Mouse (Mus musculus) hindbrain, postnatal 0 days (tissue): ENCODE data around the gene Tspan31. TPM values are rescaled to one million over a fixed set of nuclear protein-coding genes. Genes with fewer than 3 reads are reported as not detected.
"Not testable (repeated sequence)": the region's sequence is repeated elsewhere in the genome, so short reads cannot be mapped to it uniquely, and the experiment has no call there.

Experiments
- ATAC-seq: fragments of 200-750 bp; cut with Nextera tagmentation; 2 replicates; pipeline ENCODE4 v1.8.0; 2017; ENCODE audit warnings: mild to moderate bottlenecking, moderate TSS enrichment, moderate library complexity
- DNase-seq: peaks from one replicate; pipeline ENCODE4 v3.0.0-alpha.2; 2015; ENCODE audit warnings: low spot score
- H3K27ac ChIP-seq: fragments of 300-500 bp; sonication (generic); 2 replicates; pipeline ENCODE4 v1.5.1; 2014; ENCODE audit warnings: mild to moderate bottlenecking
- H3K27me3 ChIP-seq: fragments of 300-500 bp; sonication (generic); 2 replicates; pipeline ENCODE4 v1.6.1; 2014; ENCODE audit warnings: low read length, mixed read lengths; ENCODE audit not compliant: insufficient read depth
- H3K36me3 ChIP-seq: fragments of 300-500 bp; sonication (generic); 2 replicates; pipeline ENCODE4 v1.6.1; 2014; ENCODE audit warnings: low read length, mixed read lengths; ENCODE audit not compliant: insufficient read depth
- H3K4me1 ChIP-seq: fragments of 300-500 bp; sonication (generic); 2 replicates; pipeline ENCODE4 v1.6.1; 2014; ENCODE audit warnings: antibody characterized with exemption, low read length, mixed read lengths; ENCODE audit not compliant: insufficient read depth
- H3K4me2 ChIP-seq: fragments of 300-500 bp; sonication (generic); 2 replicates; pipeline ENCODE4 v1.6.1; 2014; ENCODE audit warnings: low read depth, mild to moderate bottlenecking, low read length, moderate library complexity, mixed read lengths
- H3K4me3 ChIP-seq: fragments of 300-500 bp; sonication (generic); 2 replicates; pipeline ENCODE4 v1.5.1; 2014; ENCODE audit warnings: low read length
- H3K9ac ChIP-seq: fragments of 300-500 bp; sonication (generic); replicated peaks from 2 replicates; pipeline ENCODE4 v1.6.1; 2014; ENCODE audit warnings: mild to moderate bottlenecking, low read length, moderate library complexity, mixed read lengths
- H3K9me3 ChIP-seq: fragments of 300-500 bp; sonication (generic); 2 replicates; pipeline ENCODE4 v1.6.1; 2016; ENCODE audit warnings: low read length, mixed read lengths
- CTCF ChIP-seq: IDR thresholded peaks from 2 replicates; pipeline ENCODE4 v1.5.1; 2016; ENCODE audit warnings: antibody characterized with exemption, control low read depth, low read depth
- WGBS: fragments of 180-500 bp; shearing (Covaris S2); extraction: QIAGEN DNeasy Blood & Tissue Kit; methylation state at CpG from one replicate; pipeline ENCODE4 v1.1.7; 2014; 5-methylcytosine and 5-hydroxymethylcytosine counted together
- polyA plus RNA-seq: library from polyadenylated mRNA; unstranded; fragments of >200 nt; fragmentation: Nextera tagmentation; extraction: Ambion mirVana; gene quantifications from 2 replicates; pipeline ENCODE4 v1.2.1, GENCODE M21; 2015
- total RNA-seq: library from RNA; depleted of rRNA; stranded (reverse); fragments of >200 nt; gene quantifications from 2 replicates; pipeline ENCODE4 v1.2.3, GENCODE M21; 2014

Gene Tspan31
- total and polyA plus RNA-seq, 2 experiments from 2014 or later: 105 to 129 TPM

DNA sequence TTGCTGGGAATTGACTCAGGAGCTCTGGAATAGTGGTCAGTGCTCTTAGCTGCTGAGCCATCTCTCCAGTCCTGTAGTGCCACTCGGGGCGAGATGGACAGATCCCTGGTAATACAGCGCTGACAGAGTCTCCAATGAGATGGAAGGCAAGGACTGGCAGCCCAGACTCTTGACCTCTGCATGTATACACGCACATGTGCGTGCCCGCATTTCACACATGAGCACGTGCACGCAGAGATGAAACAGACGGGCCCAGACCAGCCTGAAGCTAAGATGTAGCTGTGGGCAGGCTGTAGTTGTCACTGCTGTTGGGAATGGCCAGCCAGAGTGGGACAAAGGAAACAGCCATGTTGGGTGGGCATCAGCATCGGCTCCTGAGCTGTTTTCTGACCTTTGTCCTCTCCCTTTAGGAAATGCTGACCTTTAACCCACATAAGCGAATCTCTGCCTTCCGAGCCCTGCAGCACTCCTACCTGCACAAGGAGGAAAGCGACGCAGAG is 3.5 kb downstream of the Tspan31 start:
- Histone ChIP-seq H3K4me3 (no peak overlapping the region), H3K9me3 (no peaks in the 10 kb centered on the region), H3K27ac (no peak overlapping the region), H3K4me2 (no peak overlapping the region), H3K9ac (no peak overlapping the region), H3K4me1 (peaks cover 18% of the 10 kb centered on the region; the same call in 1 of the 2 replicates), H3K27me3 (no peaks in the 10 kb centered on the region), H3K36me3 (peaks cover 36% of the 10 kb centered on the region)
- TF ChIP-seq CTCF: no peak
- ATAC-seq (no peak), DNase-seq (no peak)
- 85% methylated on average over 14 of the region's 14 CpGs for WGBS

DNA sequence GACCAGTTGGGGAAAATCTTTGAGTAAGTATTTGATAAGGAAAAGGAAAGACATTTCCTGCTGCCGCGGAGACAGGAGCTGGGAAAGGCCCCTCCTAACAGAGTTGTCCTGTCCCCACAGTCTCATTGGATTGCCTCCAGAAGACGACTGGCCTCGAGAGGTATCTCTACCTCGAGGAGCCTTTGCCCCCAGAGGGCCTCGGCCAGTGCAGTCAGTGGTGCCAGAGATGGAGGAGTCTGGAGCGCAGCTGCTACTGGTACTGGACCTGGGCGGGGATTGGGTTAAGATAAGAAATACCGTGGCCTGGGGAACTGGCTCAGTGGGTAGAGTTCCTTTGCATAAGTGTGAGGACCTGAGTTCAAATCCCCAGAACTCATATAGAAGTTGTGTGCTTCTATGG is 4.1 kb downstream of the Tspan31 start:
- Histone ChIP-seq H3K9ac (no peak overlapping the region), H3K9me3 (no peaks in the 10 kb centered on the region), H3K27ac (no peak overlapping the region), H3K4me1 (peaks cover 21% of the 10 kb centered on the region; the same call in 1 of the 2 replicates), H3K4me3 (no peak overlapping the region), H3K4me2 (no peak overlapping the region), H3K27me3 (no peaks in the 10 kb centered on the region), H3K36me3 (peaks cover 36% of the 10 kb centered on the region)
- DNase-seq (no peak), ATAC-seq (no peak)
- 85% methylated on average over 9 of the region's 9 CpGs for WGBS
- no peak for TF ChIP-seq CTCF

DNA sequence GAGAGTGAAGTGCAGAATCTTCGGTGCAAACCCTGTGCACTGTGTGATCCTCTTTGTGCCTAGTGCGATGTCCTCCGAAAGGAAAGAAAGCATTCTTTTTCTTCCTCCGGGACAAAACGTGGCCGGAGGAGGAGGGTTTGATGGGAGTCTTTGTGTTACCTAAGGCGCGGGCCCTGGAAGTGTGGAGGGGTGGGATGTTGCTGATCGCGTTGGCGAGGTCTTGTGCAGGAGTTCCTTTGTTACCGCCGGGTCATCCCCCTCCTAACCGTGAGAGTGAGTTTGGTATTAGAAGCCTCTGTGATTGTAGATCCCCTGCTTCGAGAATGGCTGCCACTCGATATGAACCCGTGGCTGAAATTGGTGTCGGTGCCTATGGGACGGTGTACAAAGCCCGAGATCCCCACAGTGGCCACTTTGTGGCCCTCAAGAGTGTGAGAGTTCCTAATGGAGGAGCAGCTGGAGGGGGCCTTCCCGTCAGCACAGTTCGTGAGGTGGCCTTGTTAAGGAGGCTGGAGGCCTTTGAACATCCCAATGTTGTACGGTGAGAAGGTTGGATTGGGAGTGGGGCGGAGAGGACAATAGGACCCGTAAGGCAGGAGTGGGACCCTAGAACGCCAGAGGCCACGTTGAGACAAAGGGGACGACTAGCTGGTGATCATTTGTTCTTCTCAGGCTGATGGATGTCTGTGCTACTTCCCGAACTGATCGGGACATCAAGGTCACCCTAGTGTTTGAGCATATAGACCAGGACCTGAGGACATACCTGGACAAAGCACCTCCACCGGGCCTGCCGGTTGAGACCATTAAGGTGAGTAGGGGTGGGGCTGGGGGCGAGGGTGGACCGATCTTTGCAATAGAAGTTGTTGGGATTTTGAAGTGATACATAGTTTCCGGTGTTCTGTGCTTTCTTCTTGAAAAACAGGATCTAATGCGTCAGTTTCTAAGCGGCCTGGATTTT is 5.9 kb downstream of the Tspan31 start:
- peaks cover 36% of the 10 kb centered on the region for H3K36me3 ChIP-seq
- 12% methylated on average over 37 of the region's 37 CpGs for WGBS
- no peaks in the 10 kb centered on the region for H3K9me3 ChIP-seq
- H3K4me2 ChIP-seq: peak overlapping the region; percentile 79
- H3K27ac ChIP-seq: peak overlapping the region; percentile 92
- no peak for TF ChIP-seq CTCF
- ATAC-seq (peak; percentile 0; the same call in 1 of the 2 replicates), DNase-seq (no peak)
- peaks cover 19% of the 10 kb centered on the region; the same call in 1 of the 2 replicates for H3K4me1 ChIP-seq
- H3K27me3 ChIP-seq: no peaks in the 10 kb centered on the region
- peak overlapping the region; percentile 97 for H3K9ac ChIP-seq
- peak overlapping the region; percentile 80 for H3K4me3 ChIP-seq

DNA sequence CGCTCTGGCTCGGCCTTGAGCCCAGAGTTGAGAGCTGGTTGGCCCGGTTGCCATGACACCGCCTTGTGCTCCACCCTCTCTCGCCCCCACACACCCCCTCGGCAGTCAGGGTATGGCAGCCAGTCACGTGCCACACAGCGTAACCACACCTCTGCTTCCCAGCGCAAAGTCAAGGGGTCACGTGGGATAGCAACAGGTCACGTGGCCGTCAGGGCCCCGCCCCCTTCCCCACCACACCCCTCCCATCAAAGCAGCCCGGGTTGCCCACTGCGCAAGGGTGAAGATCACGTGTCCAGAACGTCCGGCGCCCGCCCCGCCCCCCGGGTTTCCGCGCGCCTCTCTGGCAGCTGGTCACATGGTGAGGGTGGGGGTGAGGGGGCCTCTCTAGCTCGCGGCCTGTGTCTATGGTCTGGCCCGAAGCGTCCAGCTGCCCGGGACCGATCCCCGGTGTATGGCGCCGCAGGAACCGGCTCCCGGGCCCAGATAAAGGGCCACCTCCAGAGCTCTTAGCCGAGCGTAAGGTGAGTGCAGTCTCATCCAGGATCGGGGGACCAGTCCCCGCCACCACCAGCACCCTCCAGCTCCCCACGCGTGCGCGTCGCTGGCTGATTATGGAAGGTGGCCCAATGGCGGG is 6.7 kb downstream of the Tspan31 start, which contains the start of gene Cdk4:
TSS of gene Cdk4 (plus strand) at position 296 of the 634 bp plus-strand sequence.
- peak within 1 kb of the TSS; percentile 92 for H3K27ac ChIP-seq
- H3K27me3 ChIP-seq: no peaks in the 10 kb centered on the region
- peak within 1 kb of the TSS; percentile 80 for H3K4me3 ChIP-seq
- DNase-seq: peak; percentile 99
- ATAC-seq: peak; percentile 94
- H3K4me1 ChIP-seq: peaks cover 12% of the 10 kb centered on the region; the same call in 1 of the 2 replicates
- H3K9ac ChIP-seq: peak within 1 kb of the TSS; percentile 97
- peaks cover 36% of the 10 kb centered on the region for H3K36me3 ChIP-seq
- peak within 1 kb of the TSS; percentile 79 for H3K4me2 ChIP-seq
- TF ChIP-seq CTCF: peak; percentile 31; the same call in 1 of the 2 replicates
- H3K9me3 ChIP-seq: no peaks in the 10 kb centered on the region
- WGBS: under 1% methylated on average over 45 of the region's 46 CpGs

DNA sequence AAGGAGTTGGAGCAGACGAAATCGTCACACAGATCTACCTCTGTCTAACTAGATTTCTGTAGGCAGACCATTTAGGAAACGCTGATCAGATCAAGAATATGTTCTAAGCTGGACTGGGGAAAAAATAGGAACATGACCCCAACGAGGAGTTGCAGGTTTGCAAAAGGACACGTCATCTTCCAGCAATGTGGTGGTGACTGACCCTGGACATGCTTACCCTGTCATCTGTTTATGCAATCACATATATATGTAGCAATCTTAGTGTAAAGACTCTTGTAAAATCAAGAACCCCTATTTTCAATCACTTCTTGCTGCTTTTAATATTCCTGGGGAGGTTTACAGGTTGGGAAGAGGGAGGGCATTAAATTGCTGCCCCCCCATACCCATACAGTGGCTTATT is 7.6 kb downstream of the Tspan31 start:
- DNase-seq (no peak), ATAC-seq (no peak)
- Histone ChIP-seq H3K4me1 (peaks cover 12% of the 10 kb centered on the region; the same call in 1 of the 2 replicates), H3K36me3 (peaks cover 31% of the 10 kb centered on the region), H3K27ac (peak overlapping the region; percentile 68; the same call in 1 of the 2 replicates), H3K9me3 (no peaks in the 10 kb centered on the region), H3K4me3 (no peak overlapping the region), H3K27me3 (no peaks in the 10 kb centered on the region), H3K9ac (no peak overlapping the region), H3K4me2 (peak overlapping the region; percentile 53)
- 76% methylated on average over 5 of the region's 5 CpGs for WGBS
- TF ChIP-seq CTCF: no peak

DNA sequence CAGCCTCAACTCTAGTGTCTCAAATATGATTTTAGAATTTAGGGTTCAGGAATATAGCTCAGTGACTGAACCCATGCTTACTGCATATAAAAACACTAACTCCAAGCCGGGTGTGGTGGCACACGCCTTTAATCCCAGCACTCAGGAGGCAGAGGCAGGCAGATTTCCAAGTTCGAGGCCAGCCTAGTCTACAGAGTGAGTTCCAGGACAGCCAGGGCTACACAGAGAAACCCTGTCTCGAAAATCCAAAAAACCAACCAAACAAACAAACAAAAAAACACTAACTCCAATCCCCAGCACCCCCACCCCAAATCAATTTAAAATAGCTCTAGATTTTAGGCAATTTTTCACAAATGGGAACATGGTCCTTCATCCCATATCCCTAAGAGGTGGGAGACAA is 8.0 kb downstream of the Tspan31 start:
- not testable (repeated sequence) for H3K9me3 ChIP-seq, ATAC-seq, H3K27me3 ChIP-seq, H3K9ac ChIP-seq, H3K4me3 ChIP-seq, DNase-seq, H3K4me2 ChIP-seq, H3K27ac ChIP-seq
- 88% methylated on average over 4 of the region's 4 CpGs for WGBS
- peaks cover 31% of the 10 kb centered on the region for H3K36me3 ChIP-seq
- H3K4me1 ChIP-seq: peaks cover 12% of the 10 kb centered on the region; the same call in 1 of the 2 replicates
